Mouse (Mus musculus) midbrain, embryonic 16.5 days (tissue): Measurements from ENCODE around the gene Dnajb1. TPM values are rescaled to one million over a fixed set of nuclear protein-coding genes. Genes with fewer than 3 reads are reported as not detected.
"Not testable (repeated sequence)": the region's sequence is repeated elsewhere in the genome, so short reads cannot be mapped to it uniquely, and the experiment has no call there.

Experiments used
- ATAC-seq: fragments of 200-750 bp; cut with Nextera tagmentation; 2 replicates; pipeline ENCODE4 v1.8.0; 2017; ENCODE audit warnings: moderate TSS enrichment
- H3K27ac ChIP-seq: fragments of 300-500 bp; sonication (generic); 2 replicates; pipeline ENCODE4 v1.5.1; 2014; ENCODE audit warnings: mild to moderate bottlenecking, low read length, mixed read lengths
- H3K27me3 ChIP-seq: fragments of 300-500 bp; sonication (generic); 2 replicates; pipeline ENCODE4 v1.6.1; 2014; ENCODE audit warnings: low read depth, low read length, mixed read lengths; ENCODE audit not compliant: control insufficient read depth, insufficient read depth
- H3K36me3 ChIP-seq: fragments of 300-500 bp; sonication (generic); 2 replicates; pipeline ENCODE4 v1.6.1; 2014; ENCODE audit warnings: mild to moderate bottlenecking, low read length, moderate library complexity, mixed read lengths; ENCODE audit not compliant: control insufficient read depth, insufficient read depth
- H3K4me1 ChIP-seq: fragments of 300-500 bp; sonication (generic); 2 replicates; pipeline ENCODE4 v1.6.1; 2014; ENCODE audit warnings: mild to moderate bottlenecking, low read length, mixed read lengths; ENCODE audit not compliant: control insufficient read depth, insufficient read depth
- H3K4me2 ChIP-seq: fragments of 300-500 bp; sonication (generic); 2 replicates; pipeline ENCODE4 v1.6.1; 2014; ENCODE audit warnings: mild to moderate bottlenecking, low read length, mixed read lengths
- H3K4me3 ChIP-seq: fragments of 300-500 bp; sonication (generic); 2 replicates; pipeline ENCODE4 v1.5.1; 2014; ENCODE audit warnings: low read depth, mild to moderate bottlenecking, low read length, moderate library complexity, mixed read lengths
- H3K9ac ChIP-seq: fragments of 300-500 bp; sonication (generic); 2 replicates; pipeline ENCODE4 v1.6.1; 2014; ENCODE audit warnings: low read depth, low read length, mixed read lengths
- H3K9me3 ChIP-seq: fragments of 300-500 bp; sonication (generic); replicated peaks from 2 replicates; pipeline ENCODE4 v1.6.1; 2014; ENCODE audit warnings: mild to moderate bottlenecking, low read length, mixed read lengths; ENCODE audit not compliant: control insufficient read depth, poor library complexity, severe bottlenecking
- WGBS: fragments of 180-500 bp; shearing (Covaris S2); extraction: QIAGEN DNeasy Blood & Tissue Kit; methylation state at CpG from one replicate; pipeline ENCODE4 v1.1.7; 2014; 5-methylcytosine and 5-hydroxymethylcytosine counted together
- polyA plus RNA-seq: library from polyadenylated mRNA; unstranded; fragments of >200 nt; fragmentation: Nextera tagmentation; extraction: Ambion mirVana; gene quantifications from 2 replicates; pipeline ENCODE4 v1.2.1, GENCODE M21; 2015

Gene Dnajb1
- polyA plus RNA-seq, 1 experiment from 2014 or later, result 60.2 TPM

GRCm38 (mm10) chr8:83569165-83569564, 38.8 kb upstream of the Dnajb1 start:
- 91% methylated on average over 4 of the region's 4 CpGs for WGBS
- H3K36me3 ChIP-seq, result peaks cover 11% of the 10 kb centered on the region
- H3K27me3 ChIP-seq, result no peaks in the 10 kb centered on the region
- H3K9ac ChIP-seq, result no peak overlapping the region
- H3K9me3 ChIP-seq, result no peaks in the 10 kb centered on the region
- peaks cover 12% of the 10 kb centered on the region for H3K4me1 ChIP-seq
- ATAC-seq, result no peak
- H3K4me2 ChIP-seq, result no peak overlapping the region
- H3K27ac ChIP-seq, result no peak overlapping the region
- H3K4me3 ChIP-seq, result no peak overlapping the region

GRCm38 (mm10) chr8:83570272-83571000, 37.6 kb upstream of the Dnajb1 start:
- Histone ChIP-seq H3K27me3 (no peaks in the 10 kb centered on the region), H3K36me3 (peaks cover 11% of the 10 kb centered on the region), H3K4me2 (no peak overlapping the region), H3K27ac (no peak overlapping the region), H3K9ac (no peak overlapping the region), H3K4me3 (no peak overlapping the region), H3K4me1 (peaks cover 12% of the 10 kb centered on the region), H3K9me3 (no peaks in the 10 kb centered on the region)
- ATAC-seq, result no peak
- WGBS, result 91% methylated on average over 14 of the region's 15 CpGs

DNA sequence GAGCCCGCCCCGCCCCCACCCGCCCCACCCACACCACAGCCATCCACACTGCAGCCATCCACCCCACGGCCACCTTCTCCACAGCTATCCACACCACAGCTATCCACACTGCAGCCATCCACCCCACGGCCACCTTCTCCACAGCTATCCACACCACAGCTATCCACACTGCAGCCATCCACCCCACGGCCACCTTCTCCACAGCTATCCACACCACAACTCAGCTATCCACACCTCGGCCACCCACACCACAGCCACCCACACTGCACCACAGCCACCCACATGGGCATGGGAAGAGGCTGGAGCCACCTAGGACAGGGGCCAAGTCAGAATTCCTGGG, 37.0 kb upstream of the Dnajb1 start:
- H3K27me3 ChIP-seq, H3K9me3 ChIP-seq, H3K4me3 ChIP-seq, H3K9ac ChIP-seq, H3K27ac ChIP-seq, H3K4me2 ChIP-seq, ATAC-seq: not testable (repeated sequence)
- H3K4me1 ChIP-seq, result peaks cover 13% of the 10 kb centered on the region
- 99% methylated on average over 6 of the region's 7 CpGs for WGBS
- H3K36me3 ChIP-seq, result peaks cover 11% of the 10 kb centered on the region

- H3K9me3 ChIP-seq, result no peaks in the 10 kb centered on the region
- peaks cover 11% of the 10 kb centered on the region for H3K36me3 ChIP-seq
- no peak for ATAC-seq
- peaks cover 20% of the 10 kb centered on the region for H3K4me1 ChIP-seq
- 89% methylated on average over 10 of the region's 10 CpGs for WGBS
- H3K27me3 ChIP-seq, result no peaks in the 10 kb centered on the region
- H3K9ac ChIP-seq, result no peak overlapping the region
- H3K4me3 ChIP-seq, result no peak overlapping the region
- no peak overlapping the region for H3K4me2 ChIP-seq
- H3K27ac ChIP-seq, result no peak overlapping the region
These were observed 36.2 kb upstream of the Dnajb1 start for GRCm38 (mm10) chr8:83571791-83572190.

DNA sequence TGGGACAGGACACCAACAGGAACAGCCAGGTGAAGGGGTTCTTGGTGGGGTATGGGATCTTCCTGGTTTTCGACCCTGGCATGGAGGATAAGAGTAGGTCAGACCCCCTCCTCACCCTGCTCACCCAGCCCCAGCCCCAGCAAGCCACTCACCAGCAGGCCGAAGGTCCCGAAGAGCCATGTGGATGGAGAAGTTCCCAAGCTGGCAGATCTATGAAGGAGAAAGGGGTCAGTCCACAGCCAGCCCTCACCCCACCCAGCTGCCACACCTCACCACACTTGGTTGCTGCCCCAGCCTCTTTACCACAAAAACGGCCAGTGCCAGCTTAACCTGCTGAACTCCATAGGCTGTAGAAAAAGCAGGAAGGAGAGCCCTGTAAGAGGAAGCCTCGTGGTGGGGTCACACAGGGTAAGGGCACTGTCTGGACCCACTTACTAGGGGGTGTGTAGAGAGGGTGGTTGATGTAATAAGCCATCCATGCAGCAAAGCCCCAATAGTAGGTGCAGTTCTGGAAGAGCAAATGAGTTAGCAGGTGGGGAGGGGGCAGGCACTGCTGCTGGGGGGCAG, 35.7 kb upstream of the Dnajb1 start:
- 92% methylated on average over 5 of the region's 5 CpGs for WGBS

GRCm38 (mm10) chr8:83573140-83573875, 34.7 kb upstream of the Dnajb1 start:
- Histone ChIP-seq H3K4me1 (peaks cover 19% of the 10 kb centered on the region), H3K36me3 (peaks cover 11% of the 10 kb centered on the region), H3K9ac (no peak overlapping the region), H3K4me3 (no peak overlapping the region), H3K9me3 (no peaks in the 10 kb centered on the region), H3K27me3 (no peaks in the 10 kb centered on the region), H3K4me2 (no peak overlapping the region), H3K27ac (no peak overlapping the region)
- 86% methylated on average over 18 of the region's 18 CpGs for WGBS
- ATAC-seq, result no peak

More for the DNA sequence above, 35.7 kb upstream of the Dnajb1 start:
- no peak for ATAC-seq
- Histone ChIP-seq H3K27ac (no peak overlapping the region), H3K9ac (no peak overlapping the region), H3K4me3 (no peak overlapping the region), H3K9me3 (no peaks in the 10 kb centered on the region), H3K36me3 (peaks cover 11% of the 10 kb centered on the region), H3K27me3 (no peaks in the 10 kb centered on the region), H3K4me2 (no peak overlapping the region), H3K4me1 (peaks cover 24% of the 10 kb centered on the region)

GRCm38 (mm10) chr8:83574631-83575315, 33.2 kb upstream of the Dnajb1 start:
- Histone ChIP-seq H3K4me3 (no peak overlapping the region), H3K9me3 (no peaks in the 10 kb centered on the region), H3K9ac (no peak overlapping the region), H3K27me3 (no peaks in the 10 kb centered on the region), H3K4me2 (no peak overlapping the region), H3K4me1 (peaks cover 23% of the 10 kb centered on the region), H3K27ac (no peak overlapping the region), H3K36me3 (peaks cover 11% of the 10 kb centered on the region)
- whole genome bisulfite sequencing, result 89% methylated on average over 15 of the region's 15 CpGs
- ATAC-seq, result no peak

DNA sequence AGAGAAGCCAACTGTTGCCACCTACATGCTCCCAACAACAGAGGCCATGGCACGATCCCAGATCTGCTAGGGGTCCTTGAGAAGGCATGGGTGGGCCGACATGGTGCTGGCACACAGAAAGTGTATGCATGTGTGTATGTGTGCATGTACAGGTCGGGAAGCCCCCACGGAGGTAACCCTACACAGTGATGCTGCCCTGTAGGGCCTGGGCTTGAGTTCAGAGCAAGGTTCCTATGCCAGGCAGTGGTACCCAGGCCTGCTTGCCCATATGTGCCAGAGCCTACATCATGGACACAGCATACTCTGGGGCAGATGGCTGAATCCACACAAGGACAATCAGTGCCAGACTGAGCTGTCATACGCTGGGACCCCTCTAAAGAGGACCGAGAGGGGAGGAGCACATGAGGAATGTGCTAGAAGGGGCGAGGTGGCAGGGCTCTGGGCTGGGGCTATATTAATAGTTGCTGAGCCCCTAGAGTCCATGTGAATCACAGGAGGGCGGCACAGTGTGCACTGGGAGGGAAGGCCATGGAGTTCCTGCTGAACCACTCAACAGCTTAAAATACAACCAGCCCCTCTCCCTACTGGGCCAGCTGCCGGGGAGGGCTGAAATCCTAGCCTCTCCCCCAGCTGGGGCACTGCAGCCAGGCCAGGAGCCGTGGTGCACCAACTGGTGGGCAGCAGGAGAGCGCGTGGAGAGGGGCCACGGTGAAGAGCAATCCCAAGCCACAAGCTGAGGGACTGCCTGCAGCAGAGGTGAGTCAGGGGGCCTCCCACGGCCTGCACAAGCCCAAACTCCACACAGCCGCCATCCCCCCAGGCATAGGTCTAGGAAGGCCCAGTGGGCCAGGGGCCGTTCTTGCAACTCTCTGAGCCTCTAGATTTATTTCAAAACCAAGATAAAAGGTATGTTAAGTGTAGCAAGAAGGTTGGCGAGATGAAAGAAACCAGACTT, 32.2 kb upstream of the Dnajb1 start:
- Histone ChIP-seq H3K36me3 (peaks cover 9% of the 10 kb centered on the region), H3K27ac (no peak overlapping the region), H3K27me3 (no peaks in the 10 kb centered on the region), H3K4me2 (no peak overlapping the region), H3K9me3 (no peaks in the 10 kb centered on the region), H3K9ac (no peak overlapping the region), H3K4me1 (peaks cover 23% of the 10 kb centered on the region), H3K4me3 (no peak overlapping the region)
- 81% methylated on average over 17 of the region's 17 CpGs for WGBS
- no peak for ATAC-seq
